ENCODE assay signal across 8 mouse cellular contexts in the genomic region with DNA sequence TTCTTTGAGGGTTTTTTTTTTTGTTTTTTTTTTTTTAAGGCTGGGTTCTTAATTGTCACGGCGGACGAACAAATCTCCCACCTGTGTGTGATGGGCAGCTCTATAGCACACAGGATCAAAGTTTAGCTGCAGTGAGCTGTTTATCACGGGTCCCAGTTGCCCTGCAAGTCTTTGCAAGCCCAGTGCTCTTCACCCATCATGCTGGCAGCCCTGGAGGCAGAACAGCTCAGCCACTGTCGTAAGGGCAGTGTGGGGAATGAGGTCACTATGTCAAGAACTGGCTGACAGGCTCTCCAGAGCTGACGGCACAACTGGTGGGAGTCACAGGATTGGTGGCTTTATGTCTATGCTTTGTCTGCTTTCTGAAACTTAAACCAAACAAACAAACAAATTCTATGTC.
DNase-seq lines count a peak whose midpoint lies in the region; ATAC-seq lines count a peak whose summit lies in the region.

No protein-coding gene starts in this region.

- no peaks in the 10 kb centered on the region for H3K36me3 ChIP-seq in heart, embryonic 12.5 days
- no peaks in the 10 kb centered on the region for H3K36me3 ChIP-seq in midbrain, embryonic 14.5 days (ENCODE audit: control insufficient read depth, insufficient read depth, low read length)
- H3K36me3 ChIP-seq in liver, embryonic 11.5 days (ENCODE audit: control insufficient read depth, insufficient read depth, low read length), result no peaks in the 10 kb centered on the region

- no peak overlapping the region for H3K9ac ChIP-seq in heart, embryonic 12.5 days
- peak overlapping the region; percentile 48 for H3K9ac ChIP-seq in midbrain, embryonic 14.5 days (replicated peaks; ENCODE audit: low read length)
- H3K9ac ChIP-seq in liver, embryonic 11.5 days (ENCODE audit: low read depth, low read length), result no peak overlapping the region

- H3K27ac ChIP-seq in heart, embryonic 12.5 days (ENCODE audit: poor library complexity, severe bottlenecking), result peak overlapping the region; percentile 76
- peak overlapping the region; percentile 88 for H3K27ac ChIP-seq in midbrain, embryonic 14.5 days (replicated peaks; ENCODE audit: low read depth, low read length)
- no peak overlapping the region for H3K27ac ChIP-seq in liver, embryonic 11.5 days (ENCODE audit: low read depth, low read length)

- 0 out of 2 replicates have a peak overlapping the region, but pooled peaks have one; percentile 48 for H3K4me2 ChIP-seq in heart, embryonic 12.5 days
- peak overlapping the region; percentile 38 for H3K4me2 ChIP-seq in midbrain, embryonic 14.5 days (ENCODE audit: low read length)
- H3K4me2 ChIP-seq in liver, embryonic 11.5 days, result no peak overlapping the region

- WGBS in heart, embryonic 12.5 days, result 33% methylated on average over 6 of the region's 6 CpGs
- 9% methylated on average over 6 of the region's 6 CpGs for WGBS in midbrain, embryonic 14.5 days
- 58% methylated on average over 6 of the region's 6 CpGs for WGBS in liver, embryonic 11.5 days

- H3K4me1 ChIP-seq in heart, embryonic 12.5 days (replicated peaks), result peaks cover 35% of the 10 kb centered on the region
- peaks cover 45% of the 10 kb centered on the region for H3K4me1 ChIP-seq in midbrain, embryonic 14.5 days (ENCODE audit: control insufficient read depth, insufficient read depth, low read length)
- no peaks in the 10 kb centered on the region for H3K4me1 ChIP-seq in liver, embryonic 11.5 days (replicated peaks; ENCODE audit: control insufficient read depth, insufficient read depth, low read length)

- intact Hi-C loops in heart, postnatal 36 days (cut with DNase I), result no loop called here

- peak; percentile 59; the same call in 1 of the 2 replicates for ATAC-seq in heart, embryonic 12.5 days (ENCODE audit: insufficient number of reproducible peaks, low FRiP score)
- ATAC-seq in midbrain, embryonic 14.5 days (ENCODE audit: low FRiP score, low TSS enrichment), result no peak; the same call in 1 of the 2 replicates
- no peak for ATAC-seq in monocyte, adult 5-6 weeks (replicated peaks; ENCODE audit: insufficient number of reproducible peaks, low FRiP score, low TSS enrichment, poor library complexity, severe bottlenecking)
- no peak for ATAC-seq in liver, embryonic 11.5 days (replicated peaks; ENCODE audit: low FRiP score)
- ATAC-seq in CD4-positive, CD25-positive, alpha-beta regulatory T cell, adult 4 months, result no peak

- H3K9me3 ChIP-seq in heart, embryonic 12.5 days (replicated peaks), result no peaks in the 10 kb centered on the region
- no peaks in the 10 kb centered on the region for H3K9me3 ChIP-seq in midbrain, embryonic 14.5 days (ENCODE audit: control insufficient read depth, low read length)
- no peaks in the 10 kb centered on the region for H3K9me3 ChIP-seq in liver, embryonic 11.5 days (ENCODE audit: control insufficient read depth, low read length)

- H3K4me3 ChIP-seq in heart, embryonic 12.5 days, result no peak overlapping the region
- no peak overlapping the region for H3K4me3 ChIP-seq in midbrain, embryonic 14.5 days (replicated peaks; ENCODE audit: low read depth, low read length)
- no peak overlapping the region for H3K4me3 ChIP-seq in liver, embryonic 11.5 days (ENCODE audit: low read depth, low read length)

- no peaks in the 10 kb centered on the region for H3K27me3 ChIP-seq in heart, embryonic 12.5 days (replicated peaks)
- H3K27me3 ChIP-seq in midbrain, embryonic 14.5 days (ENCODE audit: control insufficient read depth, insufficient read depth, low read length), result no peaks in the 10 kb centered on the region
- no peaks in the 10 kb centered on the region for H3K27me3 ChIP-seq in liver, embryonic 11.5 days (replicated peaks; ENCODE audit: control insufficient read depth, insufficient read depth, low read length)

- DNase-seq in heart, adult 11 months, result peak; percentile 78
- no peak for DNase-seq in heart, postnatal 36 days
- DNase-seq in adrenal gland, postnatal 36 days, result peak; percentile 48 to 66
- peak; percentile 62 for DNase-seq in midbrain, embryonic 14.5 days
- DNase-seq in liver, embryonic 11.5 days (ENCODE audit: low spot score), result no peak

Comparison
In these comparisons a context has a peak if more than half of its experiments do, and no peak if none do; other contexts are left out.
1. DNase-seq: peak in heart, adult 11 months (single experiment), adrenal gland, postnatal 36 days (2 of 2) and midbrain, embryonic 14.5 days (single experiment); none in heart, postnatal 36 days (0 of 2) and liver, embryonic 11.5 days (single experiment).